Mouse (Mus musculus): Measurements from ENCODE around the gene Pabpc1l.

Pabpc1l gene

GRCm38 (mm10) chr2:164025150-164025549, at the start of gene Pabpc1l:
Gene Pabpc1l (plus strand): TSS chr2:164025450.
- DNase-seq (ENCODE audit: low read depth, low spot score), result no peak

GRCm38 (mm10) chr2:163976448-163976847, 48.8 kb upstream of the Pabpc1l start:
- DNase-seq (ENCODE audit: low read depth, low spot score), result no peak

- DNase-seq (ENCODE audit: low read depth, low spot score), result no peak
Observed at GRCm38 (mm10) chr2:163987233-163987632, 38.0 kb upstream of the Pabpc1l start.

DNA sequence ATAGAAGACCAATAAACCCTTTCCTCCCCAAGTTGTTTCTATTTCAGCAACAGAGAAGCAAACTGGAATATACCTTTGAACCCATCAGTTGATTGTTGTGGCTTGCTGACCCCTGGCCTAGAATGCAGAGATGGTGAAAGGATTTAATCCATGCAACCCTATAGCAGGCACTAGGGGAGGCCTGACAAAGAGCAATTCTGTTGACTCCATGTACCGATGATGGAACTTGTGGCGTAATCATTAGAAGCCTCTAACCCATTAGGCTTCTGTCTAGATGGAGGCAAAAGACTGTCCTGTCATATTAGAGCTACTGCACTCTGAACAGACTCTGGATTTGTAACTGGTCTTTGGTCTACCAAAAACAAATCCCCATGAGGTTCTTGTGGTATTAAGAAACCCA, 32.4 kb upstream of the Pabpc1l start:
- no peak for DNase-seq (ENCODE audit: low read depth, low spot score)

DNA sequence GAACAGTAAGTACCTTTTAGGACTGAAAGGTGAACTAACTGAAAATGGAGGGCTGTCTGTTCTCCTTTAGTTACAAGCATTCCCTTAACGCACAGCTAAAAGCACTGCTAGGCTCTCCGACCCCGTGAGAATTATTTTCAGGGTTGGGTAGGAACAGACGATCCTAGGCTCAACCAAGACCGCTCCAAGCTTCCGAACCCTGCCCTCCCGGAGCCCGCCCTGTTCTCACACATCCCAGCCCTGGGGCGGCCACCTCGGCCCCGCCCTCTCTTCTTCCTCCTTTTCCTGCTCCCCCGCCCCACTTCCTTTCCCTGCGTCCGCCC, 30.6 kb upstream of the Pabpc1l start, which contains the start of gene Ywhab:
Gene Ywhab, plus strand, starts transcription at position 307 of the 323 bp plus-strand sequence.
- DNase-seq (ENCODE audit: low read depth, low spot score), result no peak

DNA sequence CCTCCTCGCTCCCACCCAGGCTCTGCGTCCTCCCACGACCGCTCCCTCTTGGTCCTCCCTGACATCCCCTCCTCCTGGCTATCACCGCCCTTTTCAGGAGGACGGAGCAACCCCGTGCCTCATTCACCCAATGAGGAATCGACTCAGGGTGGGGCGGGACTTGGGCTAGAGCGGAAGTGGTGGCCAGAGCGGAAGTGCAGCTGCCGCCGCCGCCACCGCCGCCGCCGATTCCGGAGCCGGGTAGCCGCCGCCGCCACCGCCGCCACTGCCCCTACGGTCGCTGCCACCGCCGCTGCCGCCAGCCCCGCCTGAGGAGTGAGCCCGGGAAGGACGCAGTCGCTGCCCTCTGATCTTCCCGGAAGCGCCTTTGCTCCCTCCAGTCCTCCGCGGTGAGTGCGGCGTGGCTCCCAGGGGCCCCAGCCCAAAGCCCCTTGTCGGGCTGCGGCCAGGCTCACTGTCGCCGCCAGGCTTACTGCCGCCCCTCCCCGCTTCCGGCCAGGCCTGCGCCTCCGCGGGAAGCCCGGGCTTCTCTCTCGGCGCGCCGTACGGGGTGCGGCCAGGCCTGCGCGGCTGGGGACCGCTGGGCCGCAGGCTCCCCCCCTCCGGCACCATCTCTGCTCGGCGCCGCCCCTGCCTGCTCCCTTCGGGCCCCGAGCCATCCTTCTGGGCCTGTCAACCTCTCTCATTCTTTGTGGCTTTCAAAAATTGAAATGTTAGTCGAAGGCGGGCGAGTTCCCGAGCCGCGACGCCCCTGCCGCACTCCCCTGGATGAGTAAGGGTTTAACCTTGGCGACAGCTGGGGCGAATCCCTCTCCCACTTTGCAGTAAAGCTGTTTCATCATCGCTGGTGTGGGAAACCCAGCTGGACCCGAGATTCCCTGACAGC, 30.0 kb upstream of the Pabpc1l start:
- DNase-seq (ENCODE audit: low read depth, low spot score), result peak; percentile 83

DNA sequence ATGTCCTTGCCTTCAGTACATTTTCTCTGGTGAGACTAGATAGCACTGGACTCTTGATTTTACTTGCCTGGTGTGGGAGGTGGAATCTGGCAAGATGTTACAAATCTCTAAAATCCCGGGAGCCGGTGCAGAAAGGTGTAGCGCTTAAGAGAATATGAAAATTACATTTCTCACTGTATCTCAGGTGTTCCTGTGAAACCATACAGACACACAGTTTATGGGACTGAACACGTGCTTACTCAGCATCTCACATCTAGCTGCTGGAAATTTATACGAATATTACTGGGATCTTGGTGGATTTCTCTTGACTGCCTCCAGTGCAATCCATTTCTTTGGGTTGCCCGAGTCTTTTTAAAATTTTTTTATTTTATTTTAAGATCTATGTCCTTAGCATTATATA, 29.0 kb upstream of the Pabpc1l start:
- no peak for DNase-seq (ENCODE audit: low read depth, low spot score)

- DNase-seq (ENCODE audit: low read depth, low spot score), result no peak
Observed at GRCm38 (mm10) chr2:163996899-163997298, 28.4 kb upstream of the Pabpc1l start.

DNA sequence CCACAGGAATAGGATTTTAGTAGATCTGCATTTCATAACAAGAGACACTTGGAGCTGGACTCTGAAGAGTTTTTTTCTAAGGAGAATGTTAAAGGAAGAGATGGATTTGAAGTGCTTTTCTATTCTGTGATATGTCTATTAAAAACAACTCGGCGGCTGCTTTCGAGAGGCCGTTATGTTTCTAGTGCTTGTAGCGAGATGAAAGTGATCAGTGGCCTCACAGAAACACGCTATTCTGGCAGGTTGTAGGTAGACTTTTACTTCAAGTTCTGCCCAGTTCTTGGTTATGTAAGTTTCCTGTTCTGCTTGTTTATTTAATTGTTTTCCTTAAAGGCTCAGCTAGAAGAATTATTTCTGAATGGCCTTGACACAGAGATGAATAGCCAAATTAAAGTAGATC, 26.3 kb upstream of the Pabpc1l start:
- DNase-seq (ENCODE audit: low read depth, low spot score), result no peak

- no peak for DNase-seq (ENCODE audit: low read depth, low spot score)
Observed at GRCm38 (mm10) chr2:164002637-164003036, 22.6 kb upstream of the Pabpc1l start.

DNA sequence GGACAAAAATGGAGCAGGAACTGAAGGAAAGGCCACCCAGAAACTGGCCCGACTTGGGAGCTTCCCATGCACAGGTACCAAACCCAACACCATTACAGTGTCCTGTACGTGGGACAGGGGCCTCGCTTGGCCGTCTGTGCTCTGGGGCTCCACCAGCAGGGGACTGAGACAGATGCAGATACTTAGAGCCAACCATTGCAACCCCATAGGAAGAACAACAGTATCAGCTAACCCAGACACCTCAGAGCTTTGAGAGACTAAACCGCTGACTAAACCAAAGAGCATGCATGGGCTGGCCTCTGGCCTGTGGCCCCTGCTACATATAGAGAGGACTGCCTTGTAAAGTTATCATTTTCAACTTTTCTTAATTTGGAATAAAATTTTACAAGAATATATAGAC, 20.7 kb upstream of the Pabpc1l start:
- DNase-seq (ENCODE audit: low read depth, low spot score), result no peak

DNA sequence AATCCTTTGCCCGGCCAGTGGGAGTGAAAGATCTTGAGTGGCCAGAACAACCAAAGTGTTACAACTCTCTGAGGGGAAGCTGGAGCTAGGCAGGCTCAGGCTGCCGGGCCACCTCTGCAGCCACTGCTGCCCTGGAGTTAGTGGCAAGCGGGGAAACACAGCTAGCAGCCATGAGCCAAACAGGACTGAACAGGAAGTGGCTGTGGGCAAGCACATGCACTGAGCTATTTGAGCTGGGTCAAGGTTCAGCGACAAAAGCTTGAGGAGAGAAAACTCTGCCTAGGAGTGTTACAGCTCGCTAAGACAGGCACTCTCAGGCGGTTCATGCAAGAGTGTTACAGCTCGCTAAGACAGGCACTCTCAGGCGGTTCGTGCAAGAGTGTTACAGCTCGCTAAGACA, 18.3 kb upstream of the Pabpc1l start:
- no peak for DNase-seq (ENCODE audit: low read depth, low spot score)

GRCm38 (mm10) chr2:164007547-164007946, 17.7 kb upstream of the Pabpc1l start:
- no peak for DNase-seq (ENCODE audit: low read depth, low spot score)

GRCm38 (mm10) chr2:164007987-164008545, 17.2 kb upstream of the Pabpc1l start:
- DNase-seq (ENCODE audit: low read depth, low spot score), result no peak

DNA sequence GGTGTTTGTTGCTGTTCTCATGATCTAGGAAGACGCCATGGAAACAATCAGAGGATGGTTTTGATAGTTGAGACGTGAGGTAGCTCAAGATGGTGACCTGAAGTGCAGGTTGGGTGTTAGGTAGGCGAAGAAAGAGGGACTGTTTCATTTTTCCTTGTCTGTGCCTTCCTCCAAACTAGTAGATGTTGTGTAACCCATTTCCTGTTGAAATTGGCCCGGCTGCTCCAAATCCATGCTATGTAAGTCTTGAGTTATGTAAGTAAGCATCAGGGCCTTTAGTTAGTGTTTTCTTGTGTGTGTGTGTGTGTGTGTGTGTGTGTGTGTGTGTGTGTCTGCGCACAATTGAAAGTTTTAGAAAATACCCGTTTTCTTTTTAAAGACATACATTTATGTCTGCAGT, 16.0 kb upstream of the Pabpc1l start:
- DNase-seq (ENCODE audit: low read depth, low spot score), result no peak

DNA sequence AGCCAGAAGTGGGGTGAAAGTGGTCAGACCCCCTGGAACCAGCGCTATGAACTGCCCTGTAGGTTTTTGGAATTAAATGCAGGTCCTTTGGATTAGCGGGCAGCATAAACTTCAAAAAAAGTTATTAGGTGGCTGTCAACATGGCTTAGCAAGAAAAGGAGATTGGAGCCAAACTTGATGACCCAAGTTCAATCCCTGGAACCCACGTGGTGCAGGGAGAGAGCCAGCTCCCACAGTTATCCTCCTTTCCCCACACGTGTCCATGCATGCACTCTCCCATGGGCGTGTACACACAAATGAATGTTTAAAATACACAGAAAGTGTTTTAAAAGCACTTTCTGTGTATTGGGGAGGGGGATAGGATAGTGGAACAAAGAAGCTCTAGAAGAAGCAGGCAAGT, 14.8 kb upstream of the Pabpc1l start:
- no peak for DNase-seq (ENCODE audit: low read depth, low spot score)

- no peak for DNase-seq (ENCODE audit: low read depth, low spot score)
Observed at GRCm38 (mm10) chr2:164010944-164011343, 14.3 kb upstream of the Pabpc1l start.

- DNase-seq (ENCODE audit: low read depth, low spot score), result no peak
Observed at GRCm38 (mm10) chr2:164015304-164015703, 9.9 kb upstream of the Pabpc1l start.

GRCm38 (mm10) chr2:164018910-164019309, 6.3 kb upstream of the Pabpc1l start:
- no peak for DNase-seq (ENCODE audit: low read depth, low spot score)

DNA sequence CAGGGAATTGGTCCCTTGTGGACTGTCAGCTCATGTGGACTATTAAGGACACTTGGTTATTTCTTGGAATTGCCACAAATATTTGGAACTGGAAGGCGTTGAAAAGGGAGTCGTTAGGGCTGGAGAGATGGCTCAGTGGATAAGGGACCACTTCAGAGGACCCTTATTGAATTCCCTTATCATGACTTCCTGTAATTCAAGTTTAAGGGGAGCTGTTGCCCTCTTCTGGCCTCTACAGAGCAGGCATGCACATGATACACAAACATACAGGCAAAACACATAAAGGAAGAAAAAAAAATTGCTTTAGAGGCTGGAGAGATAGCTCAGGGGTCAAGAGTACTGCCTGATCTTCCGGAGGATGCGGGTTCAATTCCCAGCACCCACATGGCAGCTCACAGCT, 5.3 kb upstream of the Pabpc1l start:
- no peak for DNase-seq (ENCODE audit: low read depth, low spot score)

- no peak for DNase-seq (ENCODE audit: low read depth, low spot score)
Observed at GRCm38 (mm10) chr2:164022104-164022503, 3.1 kb upstream of the Pabpc1l start.

- no peak for DNase-seq (ENCODE audit: low read depth, low spot score)
Observed at GRCm38 (mm10) chr2:164031147-164031546, 5.9 kb downstream of the Pabpc1l start.

DNA sequence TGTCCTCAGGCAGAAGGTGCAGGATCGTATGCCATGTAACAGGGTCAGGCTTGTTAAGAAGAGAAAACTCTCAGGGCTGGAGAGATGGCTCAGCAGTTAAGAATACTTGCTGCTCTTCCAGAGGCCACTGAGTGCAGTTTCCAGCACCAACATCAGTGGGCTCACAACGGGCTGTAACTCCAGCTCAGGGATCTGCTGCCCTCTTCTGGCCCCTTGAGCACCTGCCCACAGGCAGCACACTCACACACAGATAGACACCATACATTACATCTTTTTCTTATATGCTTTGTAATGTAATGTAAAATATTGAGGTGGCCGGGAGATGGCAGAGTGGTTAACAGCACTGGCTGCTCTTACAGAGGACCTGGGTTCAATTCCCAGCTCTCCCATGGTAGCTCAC, 7.7 kb downstream of the Pabpc1l start:
- no peak for DNase-seq (ENCODE audit: low read depth, low spot score)
